Mouse (Mus musculus): Measurements from ENCODE around the gene Tyrp1. TPM values are rescaled to one million over a fixed set of nuclear protein-coding genes. Genes with fewer than 3 reads are reported as not detected.

Gene Tyrp1
- total RNA-seq, 1 experiment, result not detected

- TF ChIP-seq CHD2 (IDR thresholded peaks at IDR 0.05; ENCODE audit: low read depth, low read length), result no peak
- no peak for TF ChIP-seq MAFK (IDR thresholded peaks at IDR 0.05; ENCODE audit: insufficient read depth, low read depth, low read length)
- no peak for TF ChIP-seq ZNF384 (IDR thresholded peaks at IDR 0.05; ENCODE audit: low read depth, low read length)
- no peak for TF ChIP-seq HCFC1 (IDR thresholded peaks at IDR 0.05; ENCODE audit: borderline replicate concordance, insufficient read depth, low read length)
- no peak for TF ChIP-seq ZC3H11A (IDR thresholded peaks at IDR 0.05; ENCODE audit: borderline replicate concordance, low read depth, low read length)
- H3K36me3 ChIP-seq (ENCODE audit: control insufficient read depth, insufficient read depth, low read length, poor library complexity, severe bottlenecking), result no peaks in the 10 kb centered on the region
- H3K9ac ChIP-seq (ENCODE audit: insufficient read depth, low read depth, low read length, poor library complexity, severe bottlenecking), result no peak overlapping the region
- no peak overlapping the region for H3K27ac ChIP-seq (ENCODE audit: insufficient read depth, low read depth, low read length, poor library complexity, severe bottlenecking)
- H3K4me3 ChIP-seq (ENCODE audit: insufficient read depth in 1 of 2, low read depth in 1 of 2, low read length in 2 of 2, poor library complexity in 1 of 2, severe bottlenecking in 1 of 2), result no peak overlapping the region
- no peaks in the 10 kb centered on the region for H3K4me1 ChIP-seq (ENCODE audit: control insufficient read depth in 2 of 2, insufficient read depth in 2 of 2, low read length in 2 of 2, poor library complexity in 1 of 2)
- in situ Hi-C loops (cut with MboI; ENCODE audit: low sequenced_read_pairs in 2 of 2, unreplicated experiment in 2 of 2), result no loop called here
- H3K9me3 ChIP-seq (ENCODE audit: control insufficient read depth, insufficient read depth, low read depth, low read length), result no peaks in the 10 kb centered on the region
- DNase-seq (ENCODE audit: low read depth, low spot score), result no peak
Observed at GRCm38 (mm10) chr4:80891004-80891403, 57.1 kb downstream of the Tyrp1 start.

GRCm38 (mm10) chr4:80895278-80895894 lies 61.5 kb downstream of the Tyrp1 start:
- DNase-seq (ENCODE audit: low read depth, low spot score), result no peak
- no peak overlapping the region for H3K4me3 ChIP-seq (ENCODE audit: insufficient read depth in 1 of 2, low read depth in 1 of 2, low read length in 2 of 2, poor library complexity in 1 of 2, severe bottlenecking in 1 of 2)
- H3K9ac ChIP-seq (ENCODE audit: insufficient read depth, low read depth, low read length, poor library complexity, severe bottlenecking), result no peak overlapping the region
- TF ChIP-seq CHD2 (IDR thresholded peaks at IDR 0.05; ENCODE audit: low read depth, low read length) (no peak), MAFK (IDR thresholded peaks at IDR 0.05; ENCODE audit: insufficient read depth, low read depth, low read length) (no peak), ZC3H11A (IDR thresholded peaks at IDR 0.05; ENCODE audit: borderline replicate concordance, low read depth, low read length) (no peak), ZNF384 (IDR thresholded peaks at IDR 0.05; ENCODE audit: low read depth, low read length) (no peak), HCFC1 (IDR thresholded peaks at IDR 0.05; ENCODE audit: borderline replicate concordance, insufficient read depth, low read length) (no peak)
- no peaks in the 10 kb centered on the region for H3K4me1 ChIP-seq (ENCODE audit: control insufficient read depth in 2 of 2, insufficient read depth in 2 of 2, low read length in 2 of 2, poor library complexity in 1 of 2)
- no peaks in the 10 kb centered on the region for H3K36me3 ChIP-seq (ENCODE audit: control insufficient read depth, insufficient read depth, low read length, poor library complexity, severe bottlenecking)
- in situ Hi-C loops (cut with MboI; ENCODE audit: low sequenced_read_pairs in 2 of 2, unreplicated experiment in 2 of 2), result no loop called here
- no peaks in the 10 kb centered on the region for H3K9me3 ChIP-seq (ENCODE audit: control insufficient read depth, insufficient read depth, low read depth, low read length)
- H3K27ac ChIP-seq (ENCODE audit: insufficient read depth, low read depth, low read length, poor library complexity, severe bottlenecking), result no peak overlapping the region

Other genes starting within 250 kb of the Tyrp1 start
- 1.1 and 2.5 TPM in 2 replicates for gene Lurap1l, start 76.5 kb downstream of the Tyrp1 start, total RNA-seq (2012; rRNA removed)

Data from ES-E14 (cell line).